Mouse (Mus musculus) A20 (cell line): ENCODE results near the gene Adgre5.

Experiments
- DNase-seq: peaks from one replicate; pipeline ENCODE4 v3.0.0-alpha.2; 2011; ENCODE audit warnings: low read depth, low spot score

The Adgre5 gene

GRCm38 (mm10) chr8:83754149-83754548, 13.0 kb upstream of the Adgre5 start:
- no peak for DNase-seq

DNA sequence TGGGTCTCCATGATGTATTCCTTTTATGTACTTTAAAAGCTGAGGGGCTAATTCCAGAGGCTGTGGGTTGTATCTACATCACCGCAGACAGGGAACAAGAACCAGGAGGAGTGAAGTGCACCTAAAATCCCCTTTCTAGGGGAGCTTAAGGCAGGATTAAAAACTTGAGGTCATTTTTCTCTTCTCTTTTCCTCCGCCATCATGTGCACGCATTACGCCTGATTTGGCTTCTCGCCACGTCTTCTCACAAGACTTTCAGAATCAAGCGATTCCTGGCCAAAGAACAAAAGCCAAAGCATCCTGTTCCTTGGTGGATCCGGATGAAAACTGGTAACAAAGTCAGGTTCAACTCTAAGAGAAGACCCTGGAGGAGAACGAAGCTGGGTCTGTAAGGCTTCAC, 8.1 kb upstream of the Adgre5 start:
- no peak for DNase-seq

DNA sequence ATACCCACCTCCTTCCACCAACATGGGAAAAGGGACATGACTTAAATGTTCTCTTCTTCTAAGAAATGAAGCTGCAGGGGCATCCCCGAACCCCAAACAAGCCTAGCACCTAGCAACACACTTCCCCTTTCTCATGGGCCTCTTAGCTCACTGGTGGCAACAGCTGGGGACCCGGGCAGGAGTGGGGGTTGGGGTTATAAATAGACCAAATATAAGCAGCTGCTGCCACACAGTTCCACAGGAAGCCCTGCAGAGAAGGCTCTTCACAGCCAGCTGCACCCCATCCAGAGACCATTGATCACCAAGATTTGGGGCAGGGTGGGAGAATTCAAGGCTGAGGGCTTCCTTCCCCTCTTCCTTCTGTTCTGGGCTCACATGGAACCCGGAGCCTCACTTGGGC, 7.6 kb upstream of the Adgre5 start:
- DNase-seq: peak; percentile 96

GRCm38 (mm10) chr8:83747661-83748346, 6.7 kb upstream of the Adgre5 start:
- DNase-seq: peak; percentile 84

DNA sequence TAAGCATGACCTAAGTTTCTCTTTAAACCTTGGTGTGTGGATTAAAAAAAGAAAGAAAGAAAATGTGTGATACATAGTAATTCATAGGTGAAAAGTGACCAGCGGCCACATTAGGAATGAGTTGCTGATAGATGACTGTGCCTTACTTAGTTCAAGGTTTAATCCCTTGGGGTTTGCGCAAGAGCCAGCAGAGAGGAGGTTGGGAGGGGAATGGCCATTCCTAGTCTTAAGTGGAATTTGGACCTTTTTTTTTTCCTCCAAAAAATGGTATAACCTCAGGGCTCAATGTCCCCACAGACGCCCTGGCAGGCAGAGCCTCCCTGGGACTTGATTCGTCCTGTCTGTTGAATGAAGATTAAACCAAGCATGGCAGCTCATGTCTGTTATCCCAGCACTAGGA, 2.9 kb upstream of the Adgre5 start:
- no peak for DNase-seq

DNA sequence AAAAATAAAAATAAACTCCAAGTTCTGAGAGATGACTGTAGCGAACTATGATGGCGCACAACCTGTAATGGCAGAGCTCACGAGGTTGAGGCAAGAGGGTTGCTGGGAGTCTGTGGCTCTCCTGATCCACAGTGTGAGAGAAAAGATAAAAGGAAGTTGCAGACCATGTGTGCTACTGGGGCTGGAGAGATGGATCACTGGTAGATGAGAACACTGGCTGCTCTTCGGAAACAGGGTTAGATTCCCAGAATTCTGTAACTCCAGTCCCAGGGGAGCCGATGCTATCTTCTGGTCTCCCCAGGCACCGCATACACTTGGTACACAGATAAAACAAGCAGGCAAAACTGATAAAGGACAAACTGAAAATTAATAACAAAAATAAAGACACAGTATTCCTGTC, 1.8 kb upstream of the Adgre5 start:
- DNase-seq: no peak

- no peak for DNase-seq
Measured at GRCm38 (mm10) chr8:83741849-83742655, 926 bp upstream of the Adgre5 start.

GRCm38 (mm10) chr8:83740586-83740975, 545 bp downstream of the Adgre5 start:
- DNase-seq: no peak

DNA sequence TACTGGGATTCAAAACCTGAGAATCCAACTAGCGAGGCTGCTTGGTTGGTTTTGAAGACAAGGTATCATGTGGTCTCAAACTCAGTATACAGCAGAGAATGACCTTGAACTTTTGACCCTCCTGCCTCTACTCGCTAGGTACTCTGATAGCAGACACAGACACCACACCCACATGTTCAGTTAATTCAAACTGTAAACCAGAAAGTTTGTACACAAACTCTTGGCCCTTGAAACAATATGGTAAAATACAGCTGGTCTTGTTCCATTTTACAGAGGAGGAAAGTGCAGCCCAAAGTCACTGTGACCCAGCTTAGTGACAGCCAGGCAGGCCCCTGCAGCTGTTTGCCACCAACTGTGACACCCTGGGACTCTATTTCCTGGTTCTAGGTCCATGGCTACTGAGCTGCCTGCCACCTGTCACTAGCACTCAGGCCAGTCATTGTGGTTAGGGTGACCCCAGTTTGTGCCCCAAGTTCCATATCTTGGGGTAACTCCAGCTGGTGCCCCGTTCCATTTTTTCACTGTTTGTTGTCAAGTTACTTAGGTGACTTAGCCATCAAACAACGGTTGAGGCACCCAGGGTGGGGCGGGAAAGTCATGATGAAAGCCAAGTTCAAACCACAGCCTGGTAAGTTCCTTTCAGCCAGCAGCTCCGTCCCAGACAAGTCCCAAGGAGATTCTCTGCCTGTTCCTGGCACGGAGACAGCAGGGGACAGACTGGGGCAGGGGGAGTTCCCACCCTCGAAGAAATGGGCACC, 1.2 kb downstream of the Adgre5 start:
- peak; percentile 93 for DNase-seq

- DNase-seq: no peak
Measured at GRCm38 (mm10) chr8:83738949-83739710, 2.0 kb downstream of the Adgre5 start.

DNA sequence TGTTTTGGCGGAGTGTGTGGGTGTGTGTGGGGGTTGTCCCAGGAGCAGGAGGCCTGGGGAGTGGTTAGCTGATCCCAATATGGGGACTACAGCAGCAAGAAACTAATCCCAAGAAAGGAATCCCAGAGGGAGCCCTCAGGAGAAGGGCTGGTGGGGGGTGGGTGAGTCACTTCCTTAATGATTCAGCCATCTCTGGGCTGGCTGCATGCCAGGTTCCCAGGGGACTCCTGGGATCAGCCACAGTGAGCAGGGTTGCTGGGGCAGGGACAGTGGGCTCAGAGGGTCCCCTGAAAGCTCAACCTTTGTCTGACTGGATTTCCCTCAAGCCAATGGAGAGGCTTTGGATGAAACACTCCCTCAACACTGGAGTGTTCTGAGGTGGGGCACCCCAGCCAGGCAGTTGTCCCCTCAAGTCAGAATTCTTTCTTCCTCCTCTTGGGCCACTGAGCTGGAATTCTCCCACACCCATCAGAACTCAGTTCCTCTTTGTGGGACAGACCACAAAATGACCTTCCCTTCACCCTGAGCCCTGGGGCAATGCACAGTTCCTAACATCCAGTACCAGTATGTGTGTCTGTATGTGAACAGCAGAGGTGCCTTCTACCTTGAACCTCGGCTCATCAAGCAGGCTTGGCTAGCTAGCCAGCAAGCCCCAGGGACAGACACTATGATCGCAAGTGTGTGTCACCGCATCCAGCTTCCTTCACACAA, 3.1 kb downstream of the Adgre5 start:
- DNase-seq: no peak

- no peak for DNase-seq
Measured at GRCm38 (mm10) chr8:83737346-83737745, 3.8 kb downstream of the Adgre5 start.

GRCm38 (mm10) chr8:83736681-83737080, 4.4 kb downstream of the Adgre5 start:
- DNase-seq: no peak

- DNase-seq: no peak
Measured at GRCm38 (mm10) chr8:83732919-83733318, 8.2 kb downstream of the Adgre5 start.

DNA sequence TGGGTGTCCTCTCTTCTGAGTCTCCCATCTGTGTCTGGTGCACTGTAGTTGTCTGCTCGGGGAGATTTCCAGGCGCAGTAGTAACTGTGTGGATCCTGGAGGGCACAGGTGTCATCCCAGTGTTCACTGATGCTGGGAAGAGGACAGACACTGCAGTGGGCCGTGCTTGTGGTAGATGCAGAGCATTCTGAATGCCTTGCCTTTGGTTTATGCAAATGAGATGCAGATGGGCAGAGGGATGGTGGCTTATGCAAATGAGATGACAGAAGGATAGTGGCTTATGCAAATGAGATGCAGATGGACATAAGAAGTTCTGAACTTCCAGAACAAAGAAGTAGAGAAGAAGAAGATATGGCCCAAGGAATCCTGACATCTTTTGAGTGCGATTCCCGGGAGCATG, 9.2 kb downstream of the Adgre5 start:
- peak; percentile 47 for DNase-seq

- DNase-seq: peak; percentile 46
Measured at GRCm38 (mm10) chr8:83729009-83729807, 11.9 kb downstream of the Adgre5 start.

- DNase-seq: no peak
Measured at GRCm38 (mm10) chr8:83725521-83726102, 15.5 kb downstream of the Adgre5 start.

DNA sequence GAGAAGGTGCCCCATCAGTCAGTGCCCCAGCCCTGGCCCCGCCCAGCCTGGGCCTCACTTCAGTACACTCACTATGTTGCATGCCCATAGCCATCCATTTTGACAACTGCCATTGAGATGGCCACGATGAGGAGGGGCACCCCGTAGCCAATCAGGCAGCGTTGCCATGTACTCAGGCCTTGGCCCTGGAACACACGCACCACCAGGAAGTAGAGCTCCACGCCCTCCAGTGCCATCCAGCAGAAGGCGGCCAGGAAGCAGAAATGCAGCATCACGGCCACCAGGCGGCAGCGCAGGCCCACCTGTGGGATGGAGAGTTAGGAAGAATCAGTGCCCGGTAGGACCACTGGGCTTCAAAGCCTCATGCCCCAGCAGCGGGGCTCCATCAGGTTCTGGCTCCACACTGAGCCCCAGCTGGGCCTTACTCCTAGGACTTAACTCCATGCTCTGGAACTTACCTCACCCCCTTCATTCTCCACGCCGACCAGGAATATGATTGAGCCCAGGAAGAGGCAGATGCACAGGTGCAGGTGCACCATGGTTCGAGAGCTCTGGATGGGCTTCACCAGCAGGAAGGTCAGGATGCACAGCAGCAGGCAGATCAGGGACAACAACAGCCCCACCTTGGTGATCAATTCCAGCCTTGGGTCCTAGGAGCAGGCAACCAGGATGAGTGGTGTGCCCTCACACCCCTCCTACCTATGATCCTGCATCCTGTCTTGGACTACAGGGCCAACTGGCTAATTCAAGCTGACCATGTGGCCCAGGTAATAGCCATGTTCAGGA, 16.2 kb downstream of the Adgre5 start:
- DNase-seq: peak; percentile 66
